Mouse (Mus musculus) kidney, adult 2 months (tissue): ENCODE measurements around the gene Ift57.

Source experiments
- CTCF ChIP-seq: fragments of 200-500 bp; conservative IDR thresholded peaks from 2 replicates; pipeline ENCODE4 v1.5.1; 2011; ENCODE audit warnings: low read depth, mild to moderate bottlenecking, control low read depth, low read length, moderate library complexity, mixed read lengths; ENCODE audit not compliant: insufficient read depth, insufficient read length
- POLR2A ChIP-seq: fragments of 200-500 bp; IDR thresholded peaks from one replicate; pipeline ENCODE4 v1.6.1; 2011; ENCODE audit warnings: low read depth, low read length, control low read depth

DNA sequence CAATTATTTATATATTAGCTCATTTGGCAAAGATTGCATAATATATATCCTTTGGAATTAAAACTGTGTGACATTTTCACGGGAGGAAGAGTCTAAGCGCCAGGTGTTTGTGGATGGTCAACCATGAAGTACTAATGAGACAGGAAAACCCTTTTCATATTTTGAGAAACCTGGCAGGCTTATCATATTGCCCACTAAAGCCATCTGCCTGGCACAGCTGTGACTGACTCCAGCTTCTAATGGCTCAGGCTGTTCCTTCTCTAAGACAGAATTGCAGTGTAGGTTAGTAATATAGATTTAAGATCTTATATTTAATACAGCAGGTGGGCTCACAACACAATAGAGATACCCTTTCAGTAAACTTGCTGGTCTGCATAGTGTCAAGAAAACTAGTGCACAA lies 21.6 kb downstream of the Ift57 start:
- TF ChIP-seq POLR2A: no peak
- no peak for TF ChIP-seq CTCF
